Mouse (Mus musculus): ENCODE data around the gene Mybbp1a. TPM values are rescaled to one million over a fixed set of nuclear protein-coding genes. Genes with fewer than 3 reads are reported as not detected.

The Mybbp1a gene
- polyA plus RNA-seq, 1 experiment from 2014 or later = 54.1 TPM

Other genes starting within 250 kb of the Mybbp1a start
- gene Gm43951, start 234.5 kb upstream of the Mybbp1a start, polyA plus RNA-seq (2014; fragmentation: Nextera tagmentation; extraction: Ambion mirVana) = 0.25 and 0.40 TPM in 2 replicates
- gene 4933427D14Rik, start 233.9 kb upstream of the Mybbp1a start, polyA plus RNA-seq (2014; fragmentation: Nextera tagmentation; extraction: Ambion mirVana) = 14.3 and 17.1 TPM in 2 replicates
- gene Txndc17, start 233.8 kb upstream of the Mybbp1a start, polyA plus RNA-seq (2014; fragmentation: Nextera tagmentation; extraction: Ambion mirVana) = 141 and 151 TPM in 2 replicates
- gene Med31, start 225.8 kb upstream of the Mybbp1a start, polyA plus RNA-seq (2014; fragmentation: Nextera tagmentation; extraction: Ambion mirVana) = 50.8 and 52.8 TPM in 2 replicates
- 2.0 and 2.8 TPM in 2 replicates for gene Slc13a5, start 174.1 kb upstream of the Mybbp1a start, polyA plus RNA-seq (2014; fragmentation: Nextera tagmentation; extraction: Ambion mirVana)
- 1.1 and 3.3 TPM in 2 replicates for gene Xaf1, start 139.7 kb upstream of the Mybbp1a start, polyA plus RNA-seq (2014; fragmentation: Nextera tagmentation; extraction: Ambion mirVana)
- gene Fbxo39, start 126.9 kb upstream of the Mybbp1a start, polyA plus RNA-seq (2014; fragmentation: Nextera tagmentation; extraction: Ambion mirVana) = not detected in 2 replicates
- gene Tekt1, start 78.9 kb upstream of the Mybbp1a start, polyA plus RNA-seq (2014; fragmentation: Nextera tagmentation; extraction: Ambion mirVana) = 9.9 and 10.1 TPM in 2 replicates
- 4.6 and 4.8 TPM in 2 replicates for gene Smtnl2, start 29.6 kb upstream of the Mybbp1a start, polyA plus RNA-seq (2014; fragmentation: Nextera tagmentation; extraction: Ambion mirVana)
- 0.11 TPM in 1 of 2 replicates, not detected in the other for gene Ggt6, start 5.8 kb upstream of the Mybbp1a start, polyA plus RNA-seq (2014; fragmentation: Nextera tagmentation; extraction: Ambion mirVana)
- 11.9 and 12.4 TPM in 2 replicates for gene Spns2, start 48.5 kb downstream of the Mybbp1a start, polyA plus RNA-seq (2014; fragmentation: Nextera tagmentation; extraction: Ambion mirVana)
- gene Spns3, start 109.2 kb downstream of the Mybbp1a start, polyA plus RNA-seq (2014; fragmentation: Nextera tagmentation; extraction: Ambion mirVana) = 0.11 and 0.23 TPM in 2 replicates
- 92.9 and 102 TPM in 2 replicates for gene Ube2g1, start 165.9 kb downstream of the Mybbp1a start, polyA plus RNA-seq (2014; fragmentation: Nextera tagmentation; extraction: Ambion mirVana)
- gene Ankfy1, start 248.7 kb downstream of the Mybbp1a start, polyA plus RNA-seq (2014; fragmentation: Nextera tagmentation; extraction: Ambion mirVana) = 33.8 and 36.1 TPM in 2 replicates

Measured in hindbrain, embryonic 14.5 days (tissue).